Mouse (Mus musculus) mesoderm, embryonic 11.5 days (tissue): ENCODE measurements around the gene Oas1f.
"Not testable (repeated sequence)": the region's sequence is repeated elsewhere in the genome, so short reads cannot be mapped to it uniquely, and the experiment has no call there.

Experiments used
- DNase-seq: peaks from one replicate; pipeline ENCODE4 v3.0.0-alpha.2; 2012; ENCODE audit warnings: low read depth, low spot score

Oas1f gene

GRCm38 (mm10) chr5:120847067-120847466 is at the start of gene Oas1f:
Gene Oas1f (plus strand): TSS chr5:120847367.
- DNase-seq = no peak

GRCm38 (mm10) chr5:120798147-120798546 is 49.0 kb upstream of the Oas1f start:
- DNase-seq = not testable (repeated sequence)

- not testable (repeated sequence) for DNase-seq
Measured at GRCm38 (mm10) chr5:120798943-120799342, 48.2 kb upstream of the Oas1f start.

- DNase-seq = no peak
Measured at GRCm38 (mm10) chr5:120803596-120803995, 43.6 kb upstream of the Oas1f start.

GRCm38 (mm10) chr5:120806458-120806857 is 40.7 kb upstream of the Oas1f start:
- DNase-seq = peak; percentile 72

GRCm38 (mm10) chr5:120809171-120809570 is 38.0 kb upstream of the Oas1f start:
- no peak for DNase-seq

- peak; percentile 87 for DNase-seq
Measured at GRCm38 (mm10) chr5:120811951-120812819, 35.0 kb upstream of the Oas1f start, which contains the start of gene Oas1c. Gene Oas1c (minus strand): TSS chr5:120812514.

- no peak for DNase-seq
Measured at GRCm38 (mm10) chr5:120813023-120813422, 34.1 kb upstream of the Oas1f start.

GRCm38 (mm10) chr5:120815949-120816348 is 31.2 kb upstream of the Oas1f start:
- peak; percentile 37 for DNase-seq

GRCm38 (mm10) chr5:120818999-120819398 is 28.2 kb upstream of the Oas1f start:
- no peak for DNase-seq

GRCm38 (mm10) chr5:120831031-120831430 is 16.1 kb upstream of the Oas1f start:
- DNase-seq = no peak

- peak; percentile 30 for DNase-seq
Measured at GRCm38 (mm10) chr5:120833335-120834280, 13.6 kb upstream of the Oas1f start.

- peak; percentile 53 for DNase-seq
Measured at GRCm38 (mm10) chr5:120836731-120837585, 10.2 kb upstream of the Oas1f start.

GRCm38 (mm10) chr5:120844713-120845112 is 2.5 kb upstream of the Oas1f start:
- DNase-seq = no peak

- DNase-seq = peak; percentile 39
Measured at GRCm38 (mm10) chr5:120849601-120850136, 2.5 kb downstream of the Oas1f start.

- no peak for DNase-seq
Measured at GRCm38 (mm10) chr5:120859241-120859640, 12.1 kb downstream of the Oas1f start.

GRCm38 (mm10) chr5:120861121-120861520 is 14.0 kb downstream of the Oas1f start, which contains the start of gene Oas1h:
Gene Oas1h (plus strand): TSS chr5:120861421.
- DNase-seq = no peak

GRCm38 (mm10) chr5:120865336-120865860 is 18.2 kb downstream of the Oas1f start:
- peak; percentile 36 for DNase-seq

GRCm38 (mm10) chr5:120869436-120870015 is 22.4 kb downstream of the Oas1f start:
- no peak for DNase-seq

GRCm38 (mm10) chr5:120870081-120870480 is 22.9 kb downstream of the Oas1f start:
- DNase-seq = no peak
